Mouse (Mus musculus) myocyte (in vitro differentiated cells): Measurements from ENCODE around the gene Mesp1.

Experiments
- MAX ChIP-seq: IDR thresholded peaks from one replicate; pipeline ENCODE4 v1.6.1; 2011; ENCODE audit warnings: low read depth, mild to moderate bottlenecking, control low read depth
- MYOD1 ChIP-seq, 3 experiments: IDR thresholded peaks; one replicate each; pipeline ENCODE4 v1.6.1; 2011; ENCODE audit warnings: control low read depth in 2 of 3, low read depth in 2 of 3, mild to moderate bottlenecking in 2 of 3, moderate library complexity in 1 of 3; ENCODE audit not compliant: insufficient read length in 2 of 3, control insufficient read depth in 1 of 3
- MYOG ChIP-seq, 3 experiments: IDR thresholded peaks; one replicate each; pipeline ENCODE4 v1.6.1; 2011; ENCODE audit warnings: control low read depth in 2 of 3, low read depth in 2 of 3, mild to moderate bottlenecking in 2 of 3; ENCODE audit not compliant: insufficient read length in 2 of 3, control insufficient read depth in 1 of 3, insufficient read depth in 1 of 3
- POLR2A ChIP-seq: IDR thresholded peaks from one replicate; pipeline ENCODE4 v1.6.1; 2011; ENCODE audit warnings: low read depth, mild to moderate bottlenecking, control low read depth, moderate library complexity; ENCODE audit not compliant: insufficient read length
- POLR2AphosphoS2 ChIP-seq: IDR thresholded peaks from one replicate; pipeline ENCODE4 v1.6.1; 2011; ENCODE audit warnings: low read depth, control low read depth; ENCODE audit not compliant: insufficient read length
- SRF ChIP-seq: IDR thresholded peaks from one replicate; pipeline ENCODE4 v1.6.1; 2011; ENCODE audit warnings: low read depth; ENCODE audit not compliant: control insufficient read depth, insufficient read length
- TCF12 ChIP-seq: IDR thresholded peaks from one replicate; pipeline ENCODE4 v1.6.1; 2011; ENCODE audit warnings: mild to moderate bottlenecking, control low read depth; ENCODE audit not compliant: poor library complexity, insufficient read depth, severe bottlenecking

DNA sequence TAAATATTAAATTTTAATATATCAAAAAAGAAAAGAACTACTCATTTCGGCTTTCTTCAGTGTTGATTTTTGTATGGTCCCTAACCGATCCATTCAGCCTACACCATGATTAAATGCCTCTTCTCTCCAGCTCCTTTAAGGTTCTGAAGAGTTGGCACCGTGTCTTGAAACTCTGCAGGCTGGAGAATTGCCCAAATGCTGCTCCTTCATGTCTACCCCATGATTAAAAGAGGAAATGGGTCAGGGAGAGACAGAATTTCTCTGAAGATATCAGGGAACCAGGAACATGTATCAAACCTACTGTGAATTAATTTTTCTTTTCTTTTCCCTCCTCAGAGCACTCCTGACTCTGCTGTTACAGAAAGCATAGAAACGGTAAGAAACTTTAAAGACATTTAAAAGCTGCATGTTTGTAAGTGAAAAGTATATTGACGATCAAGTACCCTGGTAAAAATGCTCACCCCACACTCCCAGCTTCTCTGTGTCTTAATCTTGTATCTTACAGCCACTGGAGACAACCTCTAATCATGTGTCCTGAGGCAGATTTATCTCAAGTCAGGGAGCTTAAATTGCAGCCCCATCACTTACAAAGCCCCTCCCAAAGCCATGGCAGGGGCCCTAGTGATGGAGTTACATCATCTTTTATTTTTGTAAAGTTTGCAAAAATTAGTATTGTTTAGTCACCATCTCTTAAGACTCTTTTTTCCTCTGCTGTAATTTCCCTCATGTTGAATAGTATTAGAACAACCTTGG is 32.3 kb downstream of the Mesp1 start:
- TF ChIP-seq MYOD1 (IDR thresholded peaks at IDR 0.05; ENCODE audit: control insufficient read depth in 1 of 3, insufficient read length in 2 of 3, low read depth in 2 of 3) (no peak), POLR2A (no peak), TCF12 (no peak), MYOG (IDR thresholded peaks at IDR 0.05; ENCODE audit: control insufficient read depth in 1 of 3, insufficient read depth in 1 of 3, insufficient read length in 2 of 3, low read depth in 2 of 3) (no peak), MAX (no peak), SRF (no peak), POLR2AphosphoS2 (no peak)
